Mouse (Mus musculus) lung, postnatal 0 days (tissue): ENCODE measurements at regions not wholly inside any gene's neighbourhood (a gene's known extent, or its start where the extent isn't known, plus 50 kb on each side); places are given as distances from the start of the nearest gene placed in this dataset.
"Not testable (repeated sequence)": the region's sequence is repeated elsewhere in the genome, so short reads cannot be mapped to it uniquely, and the experiment has no call there.

ENCODE experiments used
- ATAC-seq: fragments of 200-750 bp; cut with Nextera tagmentation; 2 replicates; pipeline ENCODE4 v1.8.0; 2017; ENCODE audit warnings: moderate library complexity
- DNase-seq: peaks from one replicate; pipeline ENCODE4 v3.0.0-alpha.2; 2016; ENCODE audit warnings: low spot score
- H3K27ac ChIP-seq: fragments of 300-500 bp; sonication (generic); 2 replicates; pipeline ENCODE4 v1.5.1; 2014; ENCODE audit warnings: antibody characterized with exemption, mild to moderate bottlenecking, low read length, mixed read lengths
- H3K27me3 ChIP-seq: fragments of 300-500 bp; sonication (generic); replicated peaks from 2 replicates; pipeline ENCODE4 v1.6.1; 2014; ENCODE audit warnings: low read length, mixed read lengths; ENCODE audit not compliant: insufficient read depth
- H3K36me3 ChIP-seq: fragments of 300-500 bp; sonication (generic); 2 replicates; pipeline ENCODE4 v1.6.1; 2014; ENCODE audit warnings: low read length, mixed read lengths; ENCODE audit not compliant: insufficient read depth
- H3K4me1 ChIP-seq: fragments of 300-500 bp; sonication (generic); 2 replicates; pipeline ENCODE4 v1.6.1; 2014; ENCODE audit warnings: antibody characterized with exemption, low read depth, low read length, mixed read lengths; ENCODE audit not compliant: insufficient read depth
- H3K4me2 ChIP-seq: fragments of 300-500 bp; sonication (generic); replicated peaks from 2 replicates; pipeline ENCODE4 v1.6.1; 2014; ENCODE audit warnings: low read depth, mild to moderate bottlenecking, low read length, moderate library complexity, mixed read lengths
- H3K4me3 ChIP-seq: fragments of 300-500 bp; sonication (generic); 2 replicates; pipeline ENCODE4 v1.5.1; 2014; ENCODE audit warnings: low read depth, low read length
- H3K9ac ChIP-seq: fragments of 300-500 bp; sonication (generic); replicated peaks from 2 replicates; pipeline ENCODE4 v1.6.1; 2014; ENCODE audit warnings: low read depth, mild to moderate bottlenecking
- H3K9me3 ChIP-seq: fragments of 300-500 bp; sonication (generic); 2 replicates; pipeline ENCODE4 v1.6.1; 2016; ENCODE audit warnings: low read length, mixed read lengths
- CTCF ChIP-seq: IDR thresholded peaks from 2 replicates; pipeline ENCODE4 v1.5.1; 2016; ENCODE audit warnings: antibody characterized with exemption, mild to moderate bottlenecking
- EP300 ChIP-seq: IDR thresholded peaks from 2 replicates; pipeline ENCODE4 v1.6.1; 2016; ENCODE audit warnings: antibody characterized with exemption, mild to moderate bottlenecking, control low read depth
- WGBS: fragments of 180-500 bp; shearing (Covaris S2); extraction: QIAGEN DNeasy Blood & Tissue Kit; methylation state at CpG from one replicate; pipeline ENCODE4 v1.1.7; 2014; 5-methylcytosine and 5-hydroxymethylcytosine counted together

DNA sequence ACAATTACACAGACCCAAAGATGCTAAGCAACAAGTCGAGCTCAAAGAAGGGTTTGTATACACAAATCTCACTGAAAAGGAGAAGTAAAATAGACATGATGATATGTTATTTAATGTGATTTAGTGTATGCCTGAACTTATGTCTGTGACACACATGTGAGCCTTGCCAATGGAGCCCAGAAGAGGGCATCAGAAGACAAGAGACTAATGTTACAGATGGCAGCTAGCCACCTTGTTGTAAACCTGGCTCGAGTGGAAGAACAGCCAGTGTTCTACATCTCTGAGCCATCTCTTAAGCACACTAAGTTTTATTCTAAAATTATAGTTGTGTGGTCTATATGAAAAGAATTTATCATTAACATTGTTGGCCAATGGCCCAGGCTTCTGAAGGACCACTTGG, 943.7 kb upstream of the Prmt6 start:
- Histone ChIP-seq H3K27me3 (no peaks in the 10 kb centered on the region), H3K4me1 (no peaks in the 10 kb centered on the region), H3K36me3 (no peaks in the 10 kb centered on the region), H3K4me3 (no peak overlapping the region), H3K9me3 (no peaks in the 10 kb centered on the region), H3K27ac (no peak overlapping the region), H3K9ac (no peak overlapping the region), H3K4me2 (no peak overlapping the region)
- no peak for ATAC-seq
- WGBS, result 49% methylated on average over 2 of the region's 2 CpGs
- DNase-seq, result no peak
- TF ChIP-seq EP300, result no peak
- TF ChIP-seq CTCF, result no peak

- Histone ChIP-seq H3K36me3 (no peaks in the 10 kb centered on the region), H3K4me1 (no peaks in the 10 kb centered on the region), H3K9ac (no peak overlapping the region), H3K4me3 (no peak overlapping the region), H3K27me3 (no peaks in the 10 kb centered on the region), H3K4me2 (no peak overlapping the region), H3K27ac (no peak overlapping the region), H3K9me3 (no peaks in the 10 kb centered on the region)
- ATAC-seq (no peak), DNase-seq (no peak)
- TF ChIP-seq EP300, result no peak
- TF ChIP-seq CTCF, result no peak
- 89% methylated on average over 3 of the region's 3 CpGs for WGBS
These were observed 915.9 kb upstream of the Prmt6 start for GRCm38 (mm10) chr3:111166698-111167097.

- H3K27me3 ChIP-seq, result not testable (repeated sequence)
These were observed 890.4 kb upstream of the Prmt6 start for GRCm38 (mm10) chr3:111141196-111141595.

DNA sequence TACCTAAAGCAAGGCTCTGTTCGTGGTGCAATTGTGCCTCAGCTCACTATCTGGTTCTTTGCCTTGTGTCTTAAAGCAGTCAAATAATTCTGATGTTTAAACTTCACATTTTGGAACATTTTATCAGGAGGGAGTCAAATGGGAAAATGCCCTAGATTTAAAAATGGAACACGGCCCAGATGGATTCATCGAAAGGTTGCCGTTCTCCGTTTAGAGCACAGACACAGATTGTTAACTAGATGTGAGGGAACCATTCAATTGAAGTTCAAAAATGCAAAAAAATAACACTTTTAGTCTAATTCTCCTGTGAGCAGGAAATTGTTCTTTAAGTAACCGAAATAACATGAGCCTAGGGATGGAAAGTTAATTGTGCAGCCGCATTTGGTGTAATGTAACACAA, 858.2 kb upstream of the Prmt6 start:
- DNase-seq, result no peak
- WGBS, result 87% methylated on average over 7 of the region's 7 CpGs

More at GRCm38 (mm10) chr3:111141196-111141595, 890.4 kb upstream of the Prmt6 start:
- H3K4me1 ChIP-seq, H3K4me3 ChIP-seq, H3K4me2 ChIP-seq, H3K36me3 ChIP-seq, H3K9me3 ChIP-seq, H3K9ac ChIP-seq, DNase-seq, H3K27ac ChIP-seq, ATAC-seq: not testable (repeated sequence)
- 89% methylated on average over 1 of the region's 1 CpGs for WGBS

DNA sequence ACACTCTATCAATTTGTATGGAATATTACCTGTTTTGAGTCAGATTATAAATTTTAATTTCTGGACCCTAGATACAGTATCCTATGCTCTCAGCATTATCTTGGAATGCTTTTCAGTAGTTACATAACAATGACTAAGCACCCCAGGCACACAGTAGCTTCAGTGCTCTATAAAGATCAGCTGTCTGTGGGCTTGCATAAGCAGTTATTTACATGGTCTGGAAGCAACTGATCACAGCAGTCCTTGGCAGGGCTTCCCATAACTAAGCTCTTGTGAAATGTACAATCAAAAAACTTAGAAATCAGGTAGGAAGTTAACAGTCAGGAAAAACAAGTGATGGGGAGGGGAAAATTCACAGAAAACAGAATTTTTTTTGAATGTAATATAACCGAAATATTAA, 851.8 kb upstream of the Prmt6 start:
- no peak for ATAC-seq

More for the DNA sequence above, 858.2 kb upstream of the Prmt6 start:
- Histone ChIP-seq H3K36me3 (no peaks in the 10 kb centered on the region), H3K4me3 (no peak overlapping the region), H3K9me3 (no peaks in the 10 kb centered on the region), H3K27me3 (no peaks in the 10 kb centered on the region), H3K9ac (no peak overlapping the region), H3K27ac (no peak overlapping the region), H3K4me2 (no peak overlapping the region), H3K4me1 (no peaks in the 10 kb centered on the region)
- no peak for ATAC-seq
- TF ChIP-seq CTCF (no peak), EP300 (no peak)

DNA sequence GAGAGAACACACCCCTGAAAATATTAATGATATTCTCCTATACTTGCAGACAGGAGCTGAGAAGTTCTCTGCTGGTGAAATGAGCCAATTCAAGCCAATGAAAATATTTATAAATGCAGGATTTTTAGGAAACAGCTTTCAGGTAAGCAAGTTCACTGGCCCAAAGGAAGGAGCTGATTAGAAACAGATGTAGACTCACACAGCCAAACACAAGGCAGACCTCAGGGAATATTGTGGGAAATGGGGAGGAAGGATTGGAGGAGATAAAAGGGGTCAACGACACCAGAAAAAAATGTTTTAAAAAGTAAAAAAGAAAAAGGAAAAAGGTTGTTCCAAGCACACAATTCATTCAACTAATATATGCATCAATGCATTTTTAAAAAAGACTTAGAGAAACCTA, 823.5 kb upstream of the Prmt6 start:
- 65% methylated on average over 1 of the region's 1 CpGs for WGBS
- ATAC-seq, result no peak
- Histone ChIP-seq H3K36me3 (no peaks in the 10 kb centered on the region), H3K27me3 (no peaks in the 10 kb centered on the region), H3K9ac (no peak overlapping the region), H3K9me3 (no peaks in the 10 kb centered on the region), H3K4me3 (no peak overlapping the region), H3K4me1 (no peaks in the 10 kb centered on the region), H3K27ac (no peak overlapping the region), H3K4me2 (no peak overlapping the region)
- TF ChIP-seq CTCF (no peak), EP300 (no peak)
- no peak for DNase-seq

More for the DNA sequence above, 851.8 kb upstream of the Prmt6 start:
- no peak overlapping the region for H3K4me3 ChIP-seq
- H3K27ac ChIP-seq, result no peak overlapping the region
- no peak for DNase-seq
- no peak for TF ChIP-seq EP300
- TF ChIP-seq CTCF, result no peak
- H3K9me3 ChIP-seq, result no peaks in the 10 kb centered on the region
- H3K4me2 ChIP-seq, result no peak overlapping the region
- H3K36me3 ChIP-seq, result no peaks in the 10 kb centered on the region
- no peaks in the 10 kb centered on the region for H3K27me3 ChIP-seq
- 56% methylated on average over 1 of the region's 1 CpGs for WGBS
- H3K9ac ChIP-seq, result no peak overlapping the region
- H3K4me1 ChIP-seq, result no peaks in the 10 kb centered on the region

DNA sequence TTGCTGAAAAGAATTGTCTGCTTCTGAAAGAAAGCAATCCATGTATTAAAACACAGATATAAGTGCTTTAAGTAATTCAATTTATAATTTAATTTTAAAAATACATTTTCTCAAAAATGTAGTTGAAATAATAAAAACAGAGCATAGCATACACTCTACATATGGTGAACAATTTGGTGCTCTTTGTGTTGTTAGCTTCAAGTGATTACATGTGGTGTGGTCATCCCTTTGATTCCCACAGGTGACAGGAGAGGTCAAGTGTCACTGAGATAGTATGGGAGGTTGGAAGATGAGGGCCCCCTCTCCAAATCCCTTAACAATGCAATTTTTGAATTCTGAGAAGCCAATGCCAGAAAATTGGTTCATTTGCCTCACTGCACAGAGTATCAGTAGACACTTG, 819.5 kb upstream of the Prmt6 start:
- Histone ChIP-seq H3K27ac (no peak overlapping the region), H3K9me3 (no peaks in the 10 kb centered on the region), H3K9ac (no peak overlapping the region), H3K36me3 (no peaks in the 10 kb centered on the region), H3K27me3 (no peaks in the 10 kb centered on the region), H3K4me3 (no peak overlapping the region), H3K4me1 (no peaks in the 10 kb centered on the region), H3K4me2 (no peak overlapping the region)
- no peak for TF ChIP-seq CTCF
- TF ChIP-seq EP300, result no peak
- no peak for ATAC-seq
- DNase-seq, result no peak
